Mouse (Mus musculus): ENCODE measurements around the gene Nsun2. TPM values are rescaled to one million over a fixed set of nuclear protein-coding genes. Genes with fewer than 3 reads are reported as not detected.

Nsun2 gene
- total and polyA plus RNA-seq, 2 experiments from 2014 or later = 21.8 to 34.2 TPM

GRCm38 (mm10) chr13:69543595-69543994 is 10.0 kb downstream of the Nsun2 start:
- Histone ChIP-seq H3K27ac (ENCODE audit: low read depth) (peak overlapping the region; percentile 92), H3K4me2 (ENCODE audit: low read depth, low read length) (peak overlapping the region; percentile 45), H3K9ac (replicated peaks; ENCODE audit: low read depth, low read length) (peak overlapping the region; percentile 21), H3K4me1 (ENCODE audit: control insufficient read depth, insufficient read depth) (peaks cover 38% of the 10 kb centered on the region), H3K4me3 (ENCODE audit: low read depth, low read length) (peak overlapping the region; percentile 8; the same call in 1 of the 2 replicates), H3K36me3 (replicated peaks; ENCODE audit: control insufficient read depth, insufficient read depth, low read length) (no peaks in the 10 kb centered on the region), H3K9me3 (replicated peaks; ENCODE audit: control insufficient read depth, low read length) (no peaks in the 10 kb centered on the region), H3K27me3 (ENCODE audit: control insufficient read depth, insufficient read depth, low read length) (no peaks in the 10 kb centered on the region)
- no peak for DNase-seq (ENCODE audit: low spot score)
- peak; percentile 10; the same call in 1 of the 2 replicates for ATAC-seq (ENCODE audit: insufficient read depth, low read depth)
- WGBS = 35% methylated on average over 12 of the region's 12 CpGs
- TF ChIP-seq CTCF (IDR thresholded peaks at IDR 0.05; ENCODE audit: low read depth) (no peak), EP300 (IDR thresholded peaks at IDR 0.05; ENCODE audit: low read depth) (no peak)

- DNase-seq (ENCODE audit: low spot score) (no peak), ATAC-seq (ENCODE audit: insufficient read depth, low read depth) (no peak)
- Histone ChIP-seq H3K9ac (replicated peaks; ENCODE audit: low read depth, low read length) (no peak overlapping the region), H3K36me3 (replicated peaks; ENCODE audit: control insufficient read depth, insufficient read depth, low read length) (no peaks in the 10 kb centered on the region), H3K9me3 (replicated peaks; ENCODE audit: control insufficient read depth, low read length) (no peaks in the 10 kb centered on the region), H3K27me3 (ENCODE audit: control insufficient read depth, insufficient read depth, low read length) (no peaks in the 10 kb centered on the region), H3K4me3 (ENCODE audit: low read depth, low read length) (no peak overlapping the region), H3K4me1 (ENCODE audit: control insufficient read depth, insufficient read depth) (peaks cover 29% of the 10 kb centered on the region), H3K4me2 (ENCODE audit: low read depth, low read length) (no peak overlapping the region), H3K27ac (ENCODE audit: low read depth) (no peak overlapping the region)
- TF ChIP-seq EP300 (IDR thresholded peaks at IDR 0.05; ENCODE audit: low read depth) (no peak), CTCF (IDR thresholded peaks at IDR 0.05; ENCODE audit: low read depth) (peak; percentile 47)
- 38% methylated on average over 3 of the region's 3 CpGs for WGBS
Observed at GRCm38 (mm10) chr13:69545019-69545418, 11.5 kb downstream of the Nsun2 start.

- Histone ChIP-seq H3K4me1 (ENCODE audit: control insufficient read depth, insufficient read depth) (peaks cover 13% of the 10 kb centered on the region), H3K27me3 (ENCODE audit: control insufficient read depth, insufficient read depth, low read length) (no peaks in the 10 kb centered on the region), H3K36me3 (replicated peaks; ENCODE audit: control insufficient read depth, insufficient read depth, low read length) (no peaks in the 10 kb centered on the region), H3K4me2 (ENCODE audit: low read depth, low read length) (no peak overlapping the region), H3K9ac (replicated peaks; ENCODE audit: low read depth, low read length) (no peak overlapping the region), H3K27ac (ENCODE audit: low read depth) (no peak overlapping the region), H3K9me3 (replicated peaks; ENCODE audit: control insufficient read depth, low read length) (no peaks in the 10 kb centered on the region), H3K4me3 (ENCODE audit: low read depth, low read length) (no peak overlapping the region)
- whole genome bisulfite sequencing = 48% methylated on average over 16 of the region's 16 CpGs
- TF ChIP-seq EP300 (IDR thresholded peaks at IDR 0.05; ENCODE audit: low read depth) = no peak
- no peak for TF ChIP-seq CTCF (IDR thresholded peaks at IDR 0.05; ENCODE audit: low read depth)
- ATAC-seq (ENCODE audit: insufficient read depth, low read depth) (no peak), DNase-seq (ENCODE audit: low spot score) (no peak)
Observed at GRCm38 (mm10) chr13:69547488-69548180, 14.1 kb downstream of the Nsun2 start.

GRCm38 (mm10) chr13:69549980-69550379 is 16.4 kb downstream of the Nsun2 start:
- 37% methylated on average over 8 of the region's 8 CpGs for WGBS
- ATAC-seq (ENCODE audit: insufficient read depth, low read depth) (no peak), DNase-seq (ENCODE audit: low spot score) (no peak)
- Histone ChIP-seq H3K27me3 (ENCODE audit: control insufficient read depth, insufficient read depth, low read length) (no peaks in the 10 kb centered on the region), H3K4me2 (ENCODE audit: low read depth, low read length) (no peak overlapping the region), H3K36me3 (replicated peaks; ENCODE audit: control insufficient read depth, insufficient read depth, low read length) (no peaks in the 10 kb centered on the region), H3K4me1 (ENCODE audit: control insufficient read depth, insufficient read depth) (no peaks in the 10 kb centered on the region), H3K9me3 (replicated peaks; ENCODE audit: control insufficient read depth, low read length) (no peaks in the 10 kb centered on the region), H3K27ac (ENCODE audit: low read depth) (no peak overlapping the region), H3K4me3 (ENCODE audit: low read depth, low read length) (no peak overlapping the region), H3K9ac (replicated peaks; ENCODE audit: low read depth, low read length) (no peak overlapping the region)
- TF ChIP-seq CTCF (IDR thresholded peaks at IDR 0.05; ENCODE audit: low read depth) (peak; percentile 18; the same call in 1 of the 2 replicates), EP300 (IDR thresholded peaks at IDR 0.05; ENCODE audit: low read depth) (no peak)

GRCm38 (mm10) chr13:69550831-69551230 is 17.3 kb downstream of the Nsun2 start:
- 79% methylated on average over 2 of the region's 2 CpGs for WGBS
- Histone ChIP-seq H3K9ac (replicated peaks; ENCODE audit: low read depth, low read length) (no peak overlapping the region), H3K4me2 (ENCODE audit: low read depth, low read length) (no peak overlapping the region), H3K27ac (ENCODE audit: low read depth) (no peak overlapping the region), H3K27me3 (ENCODE audit: control insufficient read depth, insufficient read depth, low read length) (no peaks in the 10 kb centered on the region), H3K4me1 (ENCODE audit: control insufficient read depth, insufficient read depth) (no peaks in the 10 kb centered on the region), H3K9me3 (replicated peaks; ENCODE audit: control insufficient read depth, low read length) (no peaks in the 10 kb centered on the region), H3K4me3 (ENCODE audit: low read depth, low read length) (no peak overlapping the region), H3K36me3 (replicated peaks; ENCODE audit: control insufficient read depth, insufficient read depth, low read length) (no peaks in the 10 kb centered on the region)
- ATAC-seq (ENCODE audit: insufficient read depth, low read depth) (no peak), DNase-seq (ENCODE audit: low spot score) (no peak)
- no peak for TF ChIP-seq EP300 (IDR thresholded peaks at IDR 0.05; ENCODE audit: low read depth)
- no peak for TF ChIP-seq CTCF (IDR thresholded peaks at IDR 0.05; ENCODE audit: low read depth)

GRCm38 (mm10) chr13:69553024-69553423 is 19.5 kb downstream of the Nsun2 start:
- TF ChIP-seq CTCF (IDR thresholded peaks at IDR 0.05; ENCODE audit: low read depth) = peak; percentile 92
- TF ChIP-seq EP300 (IDR thresholded peaks at IDR 0.05; ENCODE audit: low read depth) = no peak
- no peak overlapping the region for H3K4me3 ChIP-seq (ENCODE audit: low read depth, low read length)
- H3K9me3 ChIP-seq (replicated peaks; ENCODE audit: control insufficient read depth, low read length) = no peaks in the 10 kb centered on the region
- no peak for ATAC-seq (ENCODE audit: insufficient read depth, low read depth)
- no peak overlapping the region for H3K27ac ChIP-seq (ENCODE audit: low read depth)
- H3K9ac ChIP-seq (replicated peaks; ENCODE audit: low read depth, low read length) = no peak overlapping the region
- no peaks in the 10 kb centered on the region for H3K27me3 ChIP-seq (ENCODE audit: control insufficient read depth, insufficient read depth, low read length)
- no peak for DNase-seq (ENCODE audit: low spot score)
- no peak overlapping the region for H3K4me2 ChIP-seq (ENCODE audit: low read depth, low read length)
- H3K36me3 ChIP-seq (replicated peaks; ENCODE audit: control insufficient read depth, insufficient read depth, low read length) = no peaks in the 10 kb centered on the region
- H3K4me1 ChIP-seq (ENCODE audit: control insufficient read depth, insufficient read depth) = no peaks in the 10 kb centered on the region
- WGBS = 22% methylated on average over 5 of the region's 5 CpGs
